Mouse (Mus musculus) lung, embryonic 14.5 days (tissue): Measurements from ENCODE around the gene Olfr77. TPM values are rescaled to one million over a fixed set of nuclear protein-coding genes. Genes with fewer than 3 reads are reported as not detected.

Experiments
- ATAC-seq: fragments of 200-750 bp; cut with Nextera tagmentation; 2 replicates; pipeline ENCODE4 v1.8.0; 2017; ENCODE audit warnings: mild to moderate bottlenecking, moderate TSS enrichment, moderate library complexity; ENCODE audit not compliant: insufficient read depth
- DNase-seq: peaks from one replicate; pipeline ENCODE4 v3.0.0-alpha.2; 2015
- H3K27ac ChIP-seq: fragments of 300-500 bp; sonication (generic); 2 replicates; pipeline ENCODE4 v1.5.1; 2014; ENCODE audit warnings: low read depth, mild to moderate bottlenecking, moderate library complexity
- H3K27me3 ChIP-seq: fragments of 300-500 bp; sonication (generic); 2 replicates; pipeline ENCODE4 v1.6.1; 2014; ENCODE audit warnings: low read length, control low read depth; ENCODE audit not compliant: insufficient read depth
- H3K36me3 ChIP-seq: fragments of 300-500 bp; sonication (generic); 2 replicates; pipeline ENCODE4 v1.6.1; 2014; ENCODE audit warnings: control low read depth; ENCODE audit not compliant: insufficient read depth
- H3K4me1 ChIP-seq: fragments of 300-500 bp; sonication (generic); 2 replicates; pipeline ENCODE4 v1.6.1; 2014; ENCODE audit warnings: antibody characterized with exemption, control low read depth; ENCODE audit not compliant: insufficient read depth
- H3K4me2 ChIP-seq: fragments of 300-500 bp; sonication (generic); 2 replicates; pipeline ENCODE4 v1.6.1; 2014; ENCODE audit warnings: mild to moderate bottlenecking
- H3K4me3 ChIP-seq: fragments of 300-500 bp; sonication (generic); 2 replicates; pipeline ENCODE4 v1.5.1; 2014; ENCODE audit warnings: low read depth, low read length
- H3K9ac ChIP-seq: fragments of 300-500 bp; sonication (generic); 2 replicates; pipeline ENCODE4 v1.6.1; 2014
- H3K9me3 ChIP-seq: fragments of 300-500 bp; sonication (generic); 2 replicates; pipeline ENCODE4 v1.6.1; 2016; ENCODE audit warnings: low read depth, low read length, control low read depth
- CTCF ChIP-seq: IDR thresholded peaks from 2 replicates; pipeline ENCODE4 v1.5.1; 2016; ENCODE audit warnings: antibody characterized with exemption, low read depth
- WGBS: fragments of 180-500 bp; shearing (Covaris S2); extraction: QIAGEN DNeasy Blood & Tissue Kit; methylation state at CpG from one replicate; pipeline ENCODE4 v1.1.7; 2014; 5-methylcytosine and 5-hydroxymethylcytosine counted together
- polyA plus RNA-seq: library from polyadenylated mRNA; unstranded; fragments of >200 nt; fragmentation: Nextera tagmentation; extraction: Ambion mirVana; gene quantifications from 2 replicates; pipeline ENCODE4 v1.2.1, GENCODE M21; 2014

Olfr77 gene
- 0.24 and 0.25 TPM in 2 replicates for polyA plus RNA-seq

GRCm38 (mm10) chr9:19916565-19916964 is at the start of gene Olfr77:
Olfr77 (plus strand) TSS chr9:19916865.
- no peak for DNase-seq
- ATAC-seq, result no peak
- Histone ChIP-seq H3K9me3 (no peaks in the 10 kb centered on the region), H3K36me3 (no peaks in the 10 kb centered on the region), H3K27me3 (no peaks in the 10 kb centered on the region), H3K4me2 (no peak within 1 kb of the TSS), H3K4me1 (no peaks in the 10 kb centered on the region), H3K9ac (no peak within 1 kb of the TSS), H3K4me3 (no peak within 1 kb of the TSS), H3K27ac (no peak within 1 kb of the TSS)
- no peak for TF ChIP-seq CTCF
- WGBS, result 82% methylated on average over 2 of the region's 2 CpGs

- no peak within 1 kb of the TSS for H3K4me3 ChIP-seq
- H3K9ac ChIP-seq, result no peak within 1 kb of the TSS
- no peak within 1 kb of the TSS for H3K4me2 ChIP-seq
- no peaks in the 10 kb centered on the region for H3K36me3 ChIP-seq
- no peaks in the 10 kb centered on the region for H3K27me3 ChIP-seq
- no peak for ATAC-seq
- no peaks in the 10 kb centered on the region for H3K4me1 ChIP-seq
- TF ChIP-seq CTCF, result no peak
- H3K9me3 ChIP-seq, result no peaks in the 10 kb centered on the region
- no peak within 1 kb of the TSS for H3K27ac ChIP-seq
- DNase-seq, result no peak
These were observed 28.8 kb upstream of the Olfr77 start, which contains the start of gene Olfr862 for GRCm38 (mm10) chr9:19887904-19888303. Olfr862 (minus strand) TSS chr9:19888004.

DNA sequence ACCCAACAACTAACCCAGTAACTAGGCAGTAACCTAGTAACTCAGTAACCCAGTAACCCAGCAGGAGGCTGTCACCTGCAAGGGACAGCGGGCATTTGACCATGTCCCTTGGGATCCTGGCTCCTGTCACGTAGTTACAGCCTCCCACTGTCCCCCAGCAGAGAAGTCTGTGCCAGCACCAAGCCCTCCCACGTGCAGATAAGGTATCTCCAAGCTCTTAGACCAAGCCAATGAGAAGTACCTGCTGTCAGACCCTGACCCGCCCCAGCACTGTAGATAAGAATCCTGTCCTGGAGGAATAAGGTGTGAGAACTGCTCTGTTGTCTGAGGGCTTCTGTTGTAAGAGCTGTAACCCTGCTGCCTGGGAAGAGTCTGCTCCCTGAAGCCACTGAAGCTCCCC is 5.5 kb upstream of the Olfr77 start:
- DNase-seq (no peak), ATAC-seq (no peak)
- H3K27me3 ChIP-seq, result no peaks in the 10 kb centered on the region
- H3K9me3 ChIP-seq, result no peaks in the 10 kb centered on the region
- no peak overlapping the region for H3K27ac ChIP-seq
- no peaks in the 10 kb centered on the region for H3K36me3 ChIP-seq
- TF ChIP-seq CTCF, result no peak
- no peak overlapping the region for H3K4me2 ChIP-seq
- WGBS, result 62% methylated on average over 4 of the region's 4 CpGs
- no peak overlapping the region for H3K4me3 ChIP-seq
- no peak overlapping the region for H3K9ac ChIP-seq
- H3K4me1 ChIP-seq, result no peaks in the 10 kb centered on the region

Other genes starting within 250 kb of the Olfr77 start
- gene Olfr857, start 207.4 kb upstream of the Olfr77 start, polyA plus RNA-seq, result not detected in 2 replicates
- not detected in 2 replicates for gene Olfr58, start 136.6 kb upstream of the Olfr77 start, polyA plus RNA-seq
- gene Olfr859, start 112.0 kb upstream of the Olfr77 start, polyA plus RNA-seq, result not detected in 2 replicates
- not detected in 2 replicates for gene Olfr860, start 67.1 kb upstream of the Olfr77 start, polyA plus RNA-seq
- not detected in 2 replicates for gene Olfr862, start 28.9 kb upstream of the Olfr77 start, polyA plus RNA-seq
- not detected in 2 replicates for gene Olfr866, start 111.2 kb downstream of the Olfr77 start, polyA plus RNA-seq
- not detected in 2 replicates for gene Olfr867, start 140.7 kb downstream of the Olfr77 start, polyA plus RNA-seq
- not detected in 2 replicates for gene Olfr868, start 181.8 kb downstream of the Olfr77 start, polyA plus RNA-seq
- not detected in 2 replicates for gene Olfr869, start 212.1 kb downstream of the Olfr77 start, polyA plus RNA-seq